In genomic region chr15:3707089-3708078, GRCm38 (mm10) we compare ENCODE assay signal across 8 mouse cellular contexts.
DNase-seq lines count a peak whose midpoint lies in the region.

No protein-coding gene starts in this region.

- peak; percentile 8 for DNase-seq in left cerebral cortex, postnatal 4 days
- no peak for DNase-seq in left cerebral cortex, postnatal 36 days (ENCODE audit: low spot score in 2 of 2)
- peak; percentile 50 to 65 for DNase-seq in cerebellum, postnatal 10 days
- peak; percentile 66 to 68 for DNase-seq in heart, adult 9 months (ENCODE audit: low spot score in 2 of 2)
- peak; percentile 30 for DNase-seq in ovary, postnatal 36 days (ENCODE audit: low spot score)
- no peak for DNase-seq in left cerebral cortex, adult 8-10 months (ENCODE audit: low spot score in 2 of 2)
- no peak for DNase-seq in left cerebral cortex, adult 9 months (ENCODE audit: low spot score in 2 of 2)
- no peak for DNase-seq in right cerebral cortex, postnatal 4 days

- intact Hi-C loops in left cerebral cortex, postnatal 4 days (cut with DNase I), result no loop called here
- intact Hi-C loops in left cerebral cortex, postnatal 36 days (cut with DNase I), result no loop called here

Comparison
In these comparisons a context has a peak if more than half of its experiments do, and no peak if none do; other contexts are left out.
1. DNase-seq: peak in left cerebral cortex, postnatal 4 days (single experiment), cerebellum, postnatal 10 days (2 of 2), heart, adult 9 months (2 of 2) and ovary, postnatal 36 days (single experiment); none in left cerebral cortex, postnatal 36 days (0 of 2), left cerebral cortex, adult 8-10 months (0 of 2), left cerebral cortex, adult 9 months (0 of 2) and right cerebral cortex, postnatal 4 days (single experiment).